Mouse (Mus musculus) ES-Bruce4 (cell line): ENCODE results near the gene Naa40. TPM values are rescaled to one million over a fixed set of nuclear protein-coding genes. Genes with fewer than 3 reads are reported as not detected.

Experiments
- H3K27ac ChIP-seq: 2 replicates; pipeline ENCODE4 v1.5.1; 2012; ENCODE audit warnings: low read length, inconsistent platforms; ENCODE audit not compliant: insufficient read depth
- H3K27me3 ChIP-seq: 2 replicates; pipeline ENCODE4 v1.6.1; 2012; ENCODE audit warnings: mild to moderate bottlenecking, low read length, inconsistent platforms; ENCODE audit not compliant: control insufficient read depth, poor library complexity, insufficient read depth, severe bottlenecking
- H3K36me3 ChIP-seq: 2 replicates; pipeline ENCODE4 v1.6.1; 2012; ENCODE audit warnings: inconsistent platforms, mild to moderate bottlenecking, low read length, moderate library complexity; ENCODE audit not compliant: control insufficient read depth, poor library complexity, insufficient read depth, severe bottlenecking
- H3K4me1 ChIP-seq: one replicate; pipeline ENCODE4 v1.8.1; 2011; ENCODE audit warnings: low read length; ENCODE audit not compliant: control insufficient read depth, insufficient read depth
- H3K4me3 ChIP-seq: 2 replicates; pipeline ENCODE4 v1.5.1; 2011; ENCODE audit warnings: low read depth, mild to moderate bottlenecking, low read length
- H3K9ac ChIP-seq: 2 replicates; pipeline ENCODE4 v1.6.1; 2012; ENCODE audit warnings: low read depth, mild to moderate bottlenecking, inconsistent platforms; ENCODE audit not compliant: poor library complexity, severe bottlenecking
- H3K9me3 ChIP-seq: replicated peaks from 2 replicates; pipeline ENCODE4 v1.6.1; 2012; ENCODE audit warnings: mild to moderate bottlenecking, low read length, inconsistent platforms; ENCODE audit not compliant: control insufficient read depth, poor library complexity, insufficient read depth, severe bottlenecking
- CTCF ChIP-seq: IDR thresholded peaks from one replicate; pipeline ENCODE4 v1.8.1; 2011; ENCODE audit warnings: low read depth, low read length
- EP300 ChIP-seq: IDR thresholded peaks from 2 replicates; pipeline ENCODE4 v1.6.1; 2011; ENCODE audit warnings: low read depth, low read length; ENCODE audit not compliant: insufficient read depth
- POLR2A ChIP-seq: IDR thresholded peaks from one replicate; pipeline ENCODE4 v1.8.1; 2011; ENCODE audit warnings: low read length; ENCODE audit not compliant: insufficient read depth
- polyA plus RNA-seq: library from polyadenylated mRNA; stranded (reverse); fragments of >200 nt; gene quantifications from 2 replicates; pipeline ENCODE4 v1.2.4, GENCODE M21; 2011; ENCODE audit warnings: low read depth; ENCODE audit not compliant: missing spikeins, insufficient read depth, insufficient read length

Naa40 gene
- polyA plus RNA-seq, 1 experiment: 41.0 TPM

DNA sequence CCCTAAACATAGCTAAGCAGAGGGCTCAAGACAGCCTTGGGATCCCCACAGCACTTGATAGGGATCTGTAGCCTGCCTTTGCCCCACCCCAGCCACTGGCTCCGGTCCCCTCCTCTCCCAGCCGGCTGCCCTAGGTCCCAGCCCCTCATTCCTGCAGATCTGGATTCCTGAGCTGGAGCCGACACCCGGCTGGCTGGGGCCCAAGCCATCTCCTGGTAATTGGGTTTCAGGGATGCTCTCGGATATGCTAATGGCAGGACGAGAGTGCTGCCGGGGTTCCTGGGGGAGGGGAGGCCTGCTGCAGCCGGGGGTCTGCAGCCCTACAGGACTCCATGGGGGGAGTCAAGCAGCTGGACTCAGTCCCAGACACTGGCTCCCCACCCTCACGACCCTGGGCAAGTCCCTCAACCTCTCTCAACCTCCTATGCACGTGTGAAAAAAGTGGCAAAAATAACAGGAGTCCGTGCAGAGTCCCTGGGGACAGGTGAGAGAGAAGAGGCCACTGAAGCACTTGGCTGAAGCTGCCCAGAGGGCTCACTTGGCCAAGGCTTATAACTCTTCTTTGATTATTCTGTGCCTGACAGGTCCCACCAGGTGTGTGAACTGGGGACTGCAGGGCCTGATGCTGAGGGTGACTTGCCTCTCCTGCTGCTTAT, 64.8 kb downstream of the Naa40 start:
- Histone ChIP-seq H3K9me3 (no peaks in the 10 kb centered on the region), H3K27me3 (no peaks in the 10 kb centered on the region), H3K4me1 (peaks cover 8% of the 10 kb centered on the region), H3K27ac (no peak overlapping the region), H3K4me3 (no peak overlapping the region), H3K9ac (no peak overlapping the region), H3K36me3 (no peaks in the 10 kb centered on the region)
- TF ChIP-seq CTCF (no peak), POLR2A (no peak), EP300 (no peak)

Other genes with a start within 250 kb of the Naa40 start
- gene Dnajc4, start 248.6 kb downstream of the Naa40 start, polyA plus RNA-seq: 14.8 and 15.8 TPM in 2 replicates
- 6.8 and 7.7 TPM in 2 replicates for gene Nudt22, start 245.1 kb downstream of the Naa40 start, polyA plus RNA-seq
- gene Trpt1, start 245.1 kb downstream of the Naa40 start, polyA plus RNA-seq: 7.3 and 8.4 TPM in 2 replicates
- gene Fermt3, start 221.7 kb downstream of the Naa40 start, polyA plus RNA-seq: 0.59 and 1.0 TPM in 2 replicates
- gene Stip1, start 201.2 kb downstream of the Naa40 start, polyA plus RNA-seq: 519 and 544 TPM in 2 replicates
- gene Macrod1, start 184.4 kb downstream of the Naa40 start, polyA plus RNA-seq: 6.7 and 7.6 TPM in 2 replicates
- gene Flrt1, start 135.5 kb downstream of the Naa40 start, polyA plus RNA-seq: 0.51 and 0.82 TPM in 2 replicates
- gene Otub1, start 34.9 kb downstream of the Naa40 start, polyA plus RNA-seq: 86.7 and 87.5 TPM in 2 replicates
- gene Cox8a, start 23.6 kb downstream of the Naa40 start, polyA plus RNA-seq: 584 and 638 TPM in 2 replicates
- 69.4 and 78.5 TPM in 2 replicates for gene Rcor2, start 26.1 kb upstream of the Naa40 start, polyA plus RNA-seq
- gene Mark2, start 100.7 kb upstream of the Naa40 start, polyA plus RNA-seq: 52.1 and 60.5 TPM in 2 replicates
- 43.8 and 56.3 TPM in 2 replicates for gene Spindoc, start 141.8 kb upstream of the Naa40 start, polyA plus RNA-seq
- 6.2 and 7.5 TPM in 2 replicates for gene 2700081O15Rik, start 176.4 kb upstream of the Naa40 start, polyA plus RNA-seq
- 162 and 178 TPM in 2 replicates for gene Rtn3, start 242.1 kb upstream of the Naa40 start, polyA plus RNA-seq